21 mouse cellular contexts compared by ENCODE assay signal in genomic region chr16:95221051-95221450, GRCm38 (mm10). TPM values are rescaled to one million over a fixed set of nuclear protein-coding genes. Genes with fewer than 3 reads are reported as not detected.
DNase-seq lines count a peak whose midpoint lies in the region; ATAC-seq and TF ChIP-seq lines count a peak whose summit lies in the region.
"Had no signal": no experiment of that assay in that cellular context is flagged by ENCODE, and none has a peak within 500 bp of the region (broad histone marks: within the 10 kb centered on the region; RNA-seq: fewer than 3 reads in every experiment).

No protein-coding gene starts in this region.

- H3K4me3 ChIP-seq in lung, adult 2 months (replicated peaks; ENCODE audit: extremely low read depth, low read depth, low read length): no peak overlapping the region
- no peak overlapping the region for H3K4me3 ChIP-seq in stomach, postnatal 0 days (ENCODE audit: low read depth, low read length)
- no peak overlapping the region for H3K4me3 ChIP-seq in liver, embryonic 11.5 days (ENCODE audit: low read depth, low read length)
- H3K4me3 ChIP-seq: forebrain, embryonic 13.5 days; heart, embryonic 10.5 days; limb, embryonic 12.5 days; megakaryocyte, embryonic 14.5 days had no signal

- no peak for TF ChIP-seq CTCF in lung, adult 2 months (IDR thresholded peaks at IDR 0.05; ENCODE audit: insufficient read depth, low read length)
- no peak for TF ChIP-seq CTCF in stomach, postnatal 0 days (IDR thresholded peaks at IDR 0.05; ENCODE audit: low read depth)

- H3K4me2 ChIP-seq in stomach, postnatal 0 days (replicated peaks; ENCODE audit: low read depth): no peak overlapping the region
- no peak overlapping the region for H3K4me2 ChIP-seq in liver, embryonic 11.5 days
- H3K4me2 ChIP-seq: forebrain, embryonic 13.5 days; limb, embryonic 12.5 days had no signal

- no peaks in the 10 kb centered on the region for H3K9me3 ChIP-seq in stomach, postnatal 0 days (ENCODE audit: control insufficient read depth, low read length)
- H3K9me3 ChIP-seq in liver, embryonic 11.5 days (ENCODE audit: control insufficient read depth, low read length): no peaks in the 10 kb centered on the region
- H3K9me3 ChIP-seq: forebrain, embryonic 13.5 days; heart, embryonic 10.5 days; limb, embryonic 12.5 days; megakaryocyte, embryonic 14.5 days had no signal

- ATAC-seq in stomach, postnatal 0 days (ENCODE audit: low FRiP score, low TSS enrichment): 0 out of 2 replicates have a peak, but pooled peaks have one; percentile 53
- ATAC-seq in liver, embryonic 11.5 days (replicated peaks; ENCODE audit: low FRiP score): no peak
- ATAC-seq: CD4-positive, CD25-positive, alpha-beta regulatory T cell, adult 4 months; forebrain, embryonic 13.5 days; midbrain, embryonic 16.5 days; Patski had no signal

- peaks cover 4% of the 10 kb centered on the region; the same call in 1 of the 2 replicates for H3K4me1 ChIP-seq in lung, adult 2 months (ENCODE audit: control insufficient read depth, insufficient read depth, low read length)
- no peaks in the 10 kb centered on the region for H3K4me1 ChIP-seq in stomach, postnatal 0 days (replicated peaks; ENCODE audit: control insufficient read depth, insufficient read depth)
- no peaks in the 10 kb centered on the region for H3K4me1 ChIP-seq in liver, embryonic 11.5 days (replicated peaks; ENCODE audit: control insufficient read depth, insufficient read depth, low read length)
- H3K4me1 ChIP-seq: forebrain, embryonic 13.5 days; limb, embryonic 12.5 days had no signal

- TF ChIP-seq POLR2A in lung, adult 2 months (IDR thresholded peaks at IDR 0.05; ENCODE audit: borderline replicate concordance, extremely low read depth, low read depth, low read length): no peak

- no peak overlapping the region for H3K9ac ChIP-seq in stomach, postnatal 0 days (ENCODE audit: low read length)
- H3K9ac ChIP-seq in liver, embryonic 11.5 days (ENCODE audit: low read depth, low read length): no peak overlapping the region
- H3K9ac ChIP-seq: forebrain, embryonic 13.5 days; limb, embryonic 12.5 days had no signal

- 72% methylated on average over 4 of the region's 4 CpGs for WGBS in lung, adult 2 months
- WGBS in stomach, postnatal 0 days: 43% methylated on average over 4 of the region's 4 CpGs
- WGBS in liver, embryonic 11.5 days: 60% methylated on average over 4 of the region's 4 CpGs

- H3K27ac ChIP-seq in stomach, postnatal 0 days (replicated peaks): no peak overlapping the region
- no peak overlapping the region for H3K27ac ChIP-seq in liver, embryonic 11.5 days (ENCODE audit: low read depth, low read length)
- H3K27ac ChIP-seq: forebrain, embryonic 13.5 days; heart, embryonic 10.5 days; limb, embryonic 12.5 days had no signal

- no peaks in the 10 kb centered on the region for H3K36me3 ChIP-seq in stomach, postnatal 0 days (ENCODE audit: control insufficient read depth, insufficient read depth, low read length)
- H3K36me3 ChIP-seq in liver, embryonic 11.5 days (ENCODE audit: control insufficient read depth, insufficient read depth, low read length): no peaks in the 10 kb centered on the region
- H3K36me3 ChIP-seq: heart, embryonic 10.5 days; limb, embryonic 12.5 days had no signal

- DNase-seq in heart, adult 11 months: peak; percentile 5
- no peak for DNase-seq in heart, postnatal 4 days
- peak; percentile 19 to 74 for DNase-seq in lung, adult 18-20 months
- no peak for DNase-seq in lung, adult 2 months
- peak; percentile 35 for DNase-seq in lung, postnatal 10 days
- DNase-seq in stomach, postnatal 0 days (ENCODE audit: low spot score): no peak
- no peak for DNase-seq in heart, adult 9 months (ENCODE audit: low spot score in 2 of 2)
- no peak for DNase-seq in liver, embryonic 11.5 days (ENCODE audit: low spot score)
- DNase-seq: adrenal gland, postnatal 14 days; cerebellum, adult 11 months; cerebellum, postnatal 10 days; gastrocnemius, postnatal 14 days; kidney, postnatal 14 days; right cerebral cortex, postnatal 25 days had no signal

- no peaks in the 10 kb centered on the region for H3K27me3 ChIP-seq in stomach, postnatal 0 days (ENCODE audit: control insufficient read depth, insufficient read depth, low read length)
- H3K27me3 ChIP-seq in liver, embryonic 11.5 days (replicated peaks; ENCODE audit: control insufficient read depth, insufficient read depth, low read length): no peaks in the 10 kb centered on the region; the same call in 1 of the 2 replicates
- H3K27me3 ChIP-seq: forebrain, embryonic 13.5 days; limb, embryonic 12.5 days; Patski had no signal

- TF ChIP-seq EP300 in stomach, postnatal 0 days (optimal IDR thresholded peaks at IDR 0.05): peak; percentile 37

RNA-seq across cellular contexts. Expression of gene Kcnj15, which starts 36.3 kb away (rescaled TPM):
- 1 to 10 TPM; 2.3 to 2.6 TPM for total RNA-seq in heart, postnatal 4 days (2021)
- polyA plus RNA-seq in lung, adult 2 months (2012; rRNA removed): 27.5 and 34.3 TPM in 2 replicates
- polyA plus RNA-seq in stomach, postnatal 0 days (2015; fragmentation: Nextera tagmentation; extraction: Ambion mirVana): 10.5 and 10.6 TPM in 2 replicates
- 0.34 and 0.56 TPM in 2 replicates for polyA plus RNA-seq in liver, embryonic 11.5 days (2014; fragmentation: Nextera tagmentation; extraction: Ambion mirVana)

Comparison
In these comparisons a context has a peak if more than half of its experiments do, and no peak if none do; other contexts are left out.
1. DNase-seq: peak in heart, adult 11 months (single experiment), lung, adult 18-20 months (2 of 2) and lung, postnatal 10 days (single experiment); none in heart, postnatal 4 days (single experiment), lung, adult 2 months (single experiment), stomach, postnatal 0 days (single experiment), heart, adult 9 months (0 of 2) and liver, embryonic 11.5 days (single experiment).